11 mouse cellular contexts compared by ENCODE assay signal in genomic region chr13:59741697-59742096, GRCm38 (mm10). TPM values are rescaled to one million over a fixed set of nuclear protein-coding genes. Genes with fewer than 3 reads are reported as not detected.
DNase-seq lines count a peak whose midpoint lies in the region; ATAC-seq and TF ChIP-seq lines count a peak whose summit lies in the region.
"Had no signal": no experiment of that assay in that cellular context is flagged by ENCODE, and none has a peak within 500 bp of the region (broad histone marks: within the 10 kb centered on the region; RNA-seq: fewer than 3 reads in every experiment).

No protein-coding gene starts in this region.

- ATAC-seq in frontal cortex, adult (ENCODE audit: low TSS enrichment), result no peak
- ATAC-seq in hindbrain, embryonic 16.5 days, result no peak

- H3K4me1 ChIP-seq in thymus, adult 2 months (replicated peaks; ENCODE audit: control insufficient read depth, insufficient read depth, low read length), result peaks cover 3% of the 10 kb centered on the region; the same call in 1 of the 2 replicates
- no peaks in the 10 kb centered on the region for H3K4me1 ChIP-seq in hindbrain, embryonic 16.5 days (ENCODE audit: control insufficient read depth, insufficient read depth, low read depth, low read length)

- no peak overlapping the region for H3K4me3 ChIP-seq in thymus, adult 2 months (ENCODE audit: control insufficient read depth, insufficient read depth, low read length)
- H3K4me3 ChIP-seq in hindbrain, embryonic 16.5 days (ENCODE audit: low read length), result no peak overlapping the region

- peak; percentile 33 for DNase-seq in heart, postnatal 36 days
- DNase-seq in heart, postnatal 25 days (ENCODE audit: low spot score), result no peak
- peak; percentile 19 for DNase-seq in thymus, adult 2 months
- no peak for DNase-seq in thymus, adult 18-20 months
- peak; percentile 35 for DNase-seq in induced T-regulatory cell, adult 2 months (ENCODE audit: low read depth)
- peak; percentile 17 for DNase-seq in thymus, postnatal 25 days
- DNase-seq: cerebellum, adult 9-11 months; layer of hippocampus, postnatal 36 days had no signal

- no peak overlapping the region for H3K4me2 ChIP-seq in hindbrain, embryonic 16.5 days (ENCODE audit: low read length)

- H3K27me3 ChIP-seq in thymus, adult 2 months (ENCODE audit: control insufficient read depth, insufficient read depth, low read length), result no peaks in the 10 kb centered on the region
- no peaks in the 10 kb centered on the region for H3K27me3 ChIP-seq in hindbrain, embryonic 16.5 days (replicated peaks; ENCODE audit: control insufficient read depth, insufficient read depth, low read length)

- H3K9ac ChIP-seq in hindbrain, embryonic 16.5 days (ENCODE audit: low read depth, low read length), result no peak overlapping the region

- 45% methylated on average over 10 of the region's 10 CpGs for WGBS in thymus, adult 2 months
- 78% methylated on average over 10 of the region's 10 CpGs for WGBS in hindbrain, embryonic 16.5 days

- no peak for TF ChIP-seq POLR2A in thymus, adult 2 months (IDR thresholded peaks at IDR 0.05; ENCODE audit: control insufficient read depth, extremely low read depth, insufficient read depth, low read length, poor library complexity)

- no peak overlapping the region for H3K27ac ChIP-seq in thymus, adult 2 months (ENCODE audit: control insufficient read depth, insufficient read depth, low read length)
- no peak overlapping the region for H3K27ac ChIP-seq in hindbrain, embryonic 16.5 days (ENCODE audit: low read depth, low read length)

- intact Hi-C loops in heart, postnatal 36 days (cut with DNase I), result no loop called here
- intact Hi-C loops in heart, postnatal 25 days (cut with DNase I), result no loop called here

- H3K36me3 ChIP-seq in thymus, adult 2 months (ENCODE audit: control insufficient read depth, insufficient read depth, low read length), result no peaks in the 10 kb centered on the region
- H3K36me3 ChIP-seq in hindbrain, embryonic 16.5 days (ENCODE audit: control insufficient read depth, insufficient read depth, low read length), result no peaks in the 10 kb centered on the region

- no peak for TF ChIP-seq CTCF in thymus, adult 2 months (IDR thresholded peaks at IDR 0.05; ENCODE audit: borderline replicate concordance, control insufficient read depth, extremely low read depth, insufficient read depth, low read length, poor library complexity)

- H3K9me3 ChIP-seq in hindbrain, embryonic 16.5 days (ENCODE audit: control insufficient read depth, low read length), result no peaks in the 10 kb centered on the region

RNA-seq across cellular contexts. Expression of gene 1700014D04Rik, which starts 4.9 kb away (rescaled TPM):
- not detected for total RNA-seq in heart, postnatal 36 days (2021)
- total RNA-seq in heart, postnatal 25 days (2021), result not detected
- polyA plus RNA-seq in thymus, adult 2 months (2012; rRNA removed), result 0.05 and 0.07 TPM in 2 replicates
- polyA plus RNA-seq in hindbrain, embryonic 16.5 days (2015; fragmentation: Nextera tagmentation; extraction: Ambion mirVana), result 0.07 and 0.19 TPM in 2 replicates
- polyA plus RNA-seq: stomach, embryonic 14.5 days had no signal

RNA-seq across cellular contexts. Expression of gene Spata31d1d, which starts 10.1 kb away (rescaled TPM):
- not detected for total RNA-seq in heart, postnatal 36 days (2021)
- not detected for total RNA-seq in heart, postnatal 25 days (2021)
- polyA plus RNA-seq in thymus, adult 2 months (2012; rRNA removed), result 0.05 TPM in 1 of 2 replicates, not detected in the other
- polyA plus RNA-seq in hindbrain, embryonic 16.5 days (2015; fragmentation: Nextera tagmentation; extraction: Ambion mirVana), result not detected in 2 replicates
- total RNA-seq: layer of hippocampus, postnatal 36 days had no signal
- polyA plus RNA-seq: stomach, embryonic 14.5 days had no signal

RNA-seq across cellular contexts. Expression of gene Isca1, which starts 27.9 kb away (rescaled TPM):
- 100 to 1,000 TPM; 215 to 228 TPM for total RNA-seq in heart, postnatal 36 days (2021)
- 100 to 1,000 TPM; 221 to 222 TPM for total RNA-seq in heart, postnatal 25 days (2021)
- polyA plus RNA-seq in thymus, adult 2 months (2012; rRNA removed), result 56.7 and 80.3 TPM in 2 replicates
- 168 and 172 TPM in 2 replicates for polyA plus RNA-seq in hindbrain, embryonic 16.5 days (2015; fragmentation: Nextera tagmentation; extraction: Ambion mirVana)

RNA-seq across cellular contexts. Expression of gene Spata31d1b, which starts 29.6 kb away (rescaled TPM):
- not detected for total RNA-seq in heart, postnatal 36 days (2021)
- not detected for total RNA-seq in heart, postnatal 25 days (2021)
- polyA plus RNA-seq in thymus, adult 2 months (2012; rRNA removed), result 0.69 and 1.00 TPM in 2 replicates
- 0.04 TPM in 1 of 2 replicates, not detected in the other for polyA plus RNA-seq in hindbrain, embryonic 16.5 days (2015; fragmentation: Nextera tagmentation; extraction: Ambion mirVana)
- polyA plus RNA-seq: stomach, embryonic 14.5 days had no signal

RNA-seq across cellular contexts. Expression of gene Spata31d1a, which starts 31.6 kb away (rescaled TPM):
- total RNA-seq in heart, postnatal 36 days (2021), result not detected
- total RNA-seq in heart, postnatal 25 days (2021), result not detected
- polyA plus RNA-seq in thymus, adult 2 months (2012; rRNA removed), result 0.03 and 0.08 TPM in 2 replicates
- 0.12 TPM in 1 of 2 replicates, not detected in the other for polyA plus RNA-seq in hindbrain, embryonic 16.5 days (2015; fragmentation: Nextera tagmentation; extraction: Ambion mirVana)

Comparison
In these comparisons a context has a peak if more than half of its experiments do, and no peak if none do; other contexts are left out.
1. DNase-seq: peak in heart, postnatal 36 days (2 of 2), thymus, adult 2 months (single experiment), induced T-regulatory cell, adult 2 months (single experiment) and thymus, postnatal 25 days (single experiment); none in heart, postnatal 25 days (single experiment) and thymus, adult 18-20 months (0 of 2).